Mouse (Mus musculus) hindbrain, embryonic 14.5 days (tissue): ENCODE measurements around the gene Bahcc1. TPM values are rescaled to one million over a fixed set of nuclear protein-coding genes. Genes with fewer than 3 reads are reported as not detected.
A peak's percentile ranks its signal among the peaks of the same experiment; 100 is the strongest.

Experiments
- ATAC-seq: fragments of 200-750 bp; cut with Nextera tagmentation; 2 replicates; pipeline ENCODE4 v1.8.0; 2017; ENCODE audit warnings: moderate number of reproducible peaks, mild to moderate bottlenecking, moderate TSS enrichment, moderate library complexity; ENCODE audit not compliant: low FRiP score
- DNase-seq: peaks from one replicate; pipeline ENCODE4 v3.0.0-alpha.2; 2015; ENCODE audit warnings: low spot score
- H3K27ac ChIP-seq: fragments of 300-500 bp; sonication (generic); 2 replicates; pipeline ENCODE4 v1.5.1; 2014; ENCODE audit warnings: mild to moderate bottlenecking, moderate library complexity
- H3K27me3 ChIP-seq: fragments of 300-500 bp; sonication (generic); 2 replicates; pipeline ENCODE4 v1.6.1; 2014; ENCODE audit warnings: mild to moderate bottlenecking, low read length, mixed read lengths; ENCODE audit not compliant: control insufficient read depth, insufficient read depth
- H3K36me3 ChIP-seq: fragments of 300-500 bp; sonication (generic); replicated peaks from 2 replicates; pipeline ENCODE4 v1.6.1; 2014; ENCODE audit not compliant: control insufficient read depth, insufficient read depth
- H3K4me1 ChIP-seq: fragments of 300-500 bp; sonication (generic); replicated peaks from 2 replicates; pipeline ENCODE4 v1.6.1; 2014; ENCODE audit warnings: antibody characterized with exemption, low read length, mixed read lengths; ENCODE audit not compliant: control insufficient read depth, insufficient read depth
- H3K4me2 ChIP-seq: fragments of 300-500 bp; sonication (generic); replicated peaks from 2 replicates; pipeline ENCODE4 v1.6.1; 2014; ENCODE audit warnings: mild to moderate bottlenecking, moderate library complexity
- H3K4me3 ChIP-seq: fragments of 300-500 bp; sonication (generic); replicated peaks from 2 replicates; pipeline ENCODE4 v1.5.1; 2014; ENCODE audit warnings: mild to moderate bottlenecking, low read length
- H3K9ac ChIP-seq: fragments of 300-500 bp; sonication (generic); 2 replicates; pipeline ENCODE4 v1.6.1; 2014
- H3K9me3 ChIP-seq: fragments of 300-500 bp; sonication (generic); 2 replicates; pipeline ENCODE4 v1.6.1; 2016; ENCODE audit warnings: low read length; ENCODE audit not compliant: control insufficient read depth
- WGBS: fragments of 180-500 bp; shearing (Covaris S2); extraction: QIAGEN DNeasy Blood & Tissue Kit; methylation state at CpG from one replicate; pipeline ENCODE4 v1.1.7; 2014; 5-methylcytosine and 5-hydroxymethylcytosine counted together
- polyA plus RNA-seq: library from polyadenylated mRNA; unstranded; fragments of >200 nt; fragmentation: Nextera tagmentation; extraction: Ambion mirVana; gene quantifications from 2 replicates; pipeline ENCODE4 v1.2.1, GENCODE M21; 2014

Bahcc1 gene
- polyA plus RNA-seq: 15.9 and 16.3 TPM in 2 replicates

DNA sequence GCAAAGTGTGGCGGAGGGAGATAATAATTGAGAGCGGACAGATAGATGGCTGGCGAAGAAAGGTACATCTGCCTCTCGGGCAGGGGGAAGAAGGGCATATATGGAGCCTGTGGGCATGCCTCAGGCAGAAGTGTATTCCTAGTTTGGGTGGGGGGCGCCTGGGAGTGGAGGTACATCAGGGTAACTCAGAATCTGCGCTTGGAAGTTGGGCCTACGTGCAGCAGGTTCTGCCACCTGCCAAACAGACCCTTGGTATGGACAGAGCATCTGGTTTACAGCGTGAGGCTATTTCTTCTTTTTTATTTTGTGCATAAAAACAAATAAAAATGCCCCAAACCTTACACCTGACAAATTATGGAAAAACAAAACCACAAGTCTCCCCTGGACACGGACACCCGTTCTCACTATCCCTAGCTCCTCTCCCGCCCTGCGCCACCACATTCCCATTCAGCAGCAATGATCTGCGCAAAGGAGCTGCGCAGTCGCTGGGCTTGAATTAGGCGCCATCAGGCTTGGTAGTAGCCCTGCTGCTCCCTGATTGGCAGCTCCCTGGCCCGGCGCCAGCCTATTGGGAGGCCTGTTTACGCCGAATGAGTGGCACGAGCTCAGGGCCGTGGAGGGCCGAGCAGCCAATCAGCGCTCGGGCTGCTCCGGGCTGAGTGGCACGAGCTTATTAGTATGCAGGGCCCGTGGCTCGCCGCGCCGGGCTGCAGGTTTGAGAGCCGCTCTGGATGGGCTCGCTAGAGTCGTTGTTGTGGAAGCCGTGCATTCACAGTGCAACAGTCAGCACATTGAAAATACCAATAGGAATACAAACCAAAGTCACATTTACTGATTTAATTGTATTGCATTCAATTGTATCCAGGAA, at the start of gene Bahcc1:
TSS of gene Bahcc1 (plus strand) at position 718 of the 868 bp plus-strand sequence.
- Histone ChIP-seq H3K27ac (peak within 1 kb of the TSS; percentile 100), H3K9ac (peak within 1 kb of the TSS; percentile 100), H3K27me3 (no peaks in the 10 kb centered on the region), H3K4me1 (peaks cover 34% of the 10 kb centered on the region), H3K36me3 (peaks cover 6% of the 10 kb centered on the region; the same call in 1 of the 2 replicates), H3K4me3 (peak within 1 kb of the TSS; percentile 88), H3K4me2 (peak within 1 kb of the TSS; percentile 100), H3K9me3 (no peaks in the 10 kb centered on the region)
- ATAC-seq: peak; percentile 94
- 1% methylated on average over 36 of the region's 36 CpGs for WGBS
- peak; percentile 100 for DNase-seq

GRCm38 (mm10) chr11:120183180-120183579, 49.6 kb upstream of the Bahcc1 start:
- DNase-seq (no peak), ATAC-seq (no peak)
- 29% methylated on average over 1 of the region's 1 CpGs for WGBS
- H3K4me1 ChIP-seq: peaks cover 40% of the 10 kb centered on the region
- H3K4me2 ChIP-seq: no peak overlapping the region
- no peak overlapping the region for H3K4me3 ChIP-seq
- H3K9me3 ChIP-seq: no peaks in the 10 kb centered on the region
- no peaks in the 10 kb centered on the region for H3K36me3 ChIP-seq
- no peaks in the 10 kb centered on the region for H3K27me3 ChIP-seq
- H3K27ac ChIP-seq: no peak overlapping the region; the same call in 1 of the 2 replicates
- H3K9ac ChIP-seq: peak overlapping the region; percentile 98

DNA sequence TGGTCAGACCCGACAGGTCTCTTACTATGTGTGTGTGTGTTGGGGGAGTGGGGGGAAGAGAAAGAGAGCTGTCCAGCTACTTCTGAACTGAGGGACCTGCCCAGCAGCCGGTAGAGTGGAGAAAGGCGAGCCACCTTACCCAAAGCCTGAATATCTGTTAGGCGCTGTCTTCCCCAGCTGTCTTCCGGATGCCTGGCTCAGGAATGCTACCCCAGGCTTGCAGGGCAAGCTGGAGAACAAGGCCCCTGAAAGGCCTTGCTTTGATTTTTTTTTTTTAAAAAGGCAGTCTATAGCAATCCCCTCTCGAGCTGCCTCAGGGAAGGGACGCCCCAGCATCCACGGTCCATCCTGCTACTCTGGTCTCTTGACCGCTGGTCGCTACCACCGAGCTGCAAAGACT, 49.0 kb upstream of the Bahcc1 start:
- ATAC-seq: no peak
- WGBS: 19% methylated on average over 11 of the region's 11 CpGs

DNA sequence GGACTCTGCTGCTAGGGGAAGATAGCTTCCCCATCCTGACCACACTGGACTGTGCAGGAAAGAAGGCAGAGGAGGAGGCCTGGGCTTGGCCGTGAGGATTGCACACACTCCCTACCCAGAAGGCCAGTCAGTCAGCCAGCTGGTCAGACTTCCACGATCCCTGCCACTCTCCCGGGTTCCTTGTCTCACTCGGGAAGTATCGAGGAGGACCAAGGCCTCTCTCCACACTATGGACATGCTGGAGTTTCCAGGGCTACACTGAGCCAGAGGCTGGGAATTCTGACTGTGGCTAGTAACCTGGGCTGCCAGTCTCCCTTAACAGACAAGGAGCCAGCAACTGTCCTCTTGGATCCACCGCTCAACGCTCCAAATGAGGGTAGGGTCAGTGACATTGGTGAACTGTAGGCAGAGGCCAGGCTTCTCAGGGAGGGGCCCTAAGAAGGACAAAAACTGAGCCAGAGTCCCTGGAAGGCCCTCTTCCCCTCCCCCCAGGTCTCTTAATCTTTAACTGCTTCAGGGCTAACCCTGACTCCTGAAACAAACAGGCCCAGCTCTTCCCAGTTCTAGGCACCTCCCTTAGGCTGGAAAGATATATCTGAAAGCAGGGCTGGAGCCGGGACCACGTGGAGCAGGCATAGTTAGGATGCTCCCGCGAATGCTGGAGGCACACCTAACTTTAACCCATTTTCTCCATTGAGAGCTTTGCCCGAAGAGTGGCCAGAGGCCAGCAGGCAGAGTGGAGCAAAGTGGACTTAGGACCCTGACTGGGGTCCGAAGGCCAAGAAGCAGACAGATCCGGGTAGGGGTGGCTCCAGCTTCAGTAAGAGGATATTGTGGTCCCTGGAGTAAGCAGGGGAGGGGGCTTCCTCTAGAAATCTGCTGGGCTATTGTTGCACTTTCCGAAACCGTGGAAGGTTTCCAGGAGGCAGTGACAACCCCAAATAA, 48.1 kb upstream of the Bahcc1 start:
- WGBS: 4% methylated on average over 16 of the region's 16 CpGs
- peaks cover 37% of the 10 kb centered on the region for H3K4me1 ChIP-seq

More for the DNA sequence above, 49.0 kb upstream of the Bahcc1 start:
- Histone ChIP-seq H3K9ac (peak overlapping the region; percentile 98), H3K27ac (peak overlapping the region; percentile 97), H3K4me3 (no peak overlapping the region), H3K4me2 (peak overlapping the region; percentile 98), H3K9me3 (no peaks in the 10 kb centered on the region), H3K36me3 (no peaks in the 10 kb centered on the region), H3K4me1 (peaks cover 40% of the 10 kb centered on the region), H3K27me3 (no peaks in the 10 kb centered on the region)
- DNase-seq: no peak

DNA sequence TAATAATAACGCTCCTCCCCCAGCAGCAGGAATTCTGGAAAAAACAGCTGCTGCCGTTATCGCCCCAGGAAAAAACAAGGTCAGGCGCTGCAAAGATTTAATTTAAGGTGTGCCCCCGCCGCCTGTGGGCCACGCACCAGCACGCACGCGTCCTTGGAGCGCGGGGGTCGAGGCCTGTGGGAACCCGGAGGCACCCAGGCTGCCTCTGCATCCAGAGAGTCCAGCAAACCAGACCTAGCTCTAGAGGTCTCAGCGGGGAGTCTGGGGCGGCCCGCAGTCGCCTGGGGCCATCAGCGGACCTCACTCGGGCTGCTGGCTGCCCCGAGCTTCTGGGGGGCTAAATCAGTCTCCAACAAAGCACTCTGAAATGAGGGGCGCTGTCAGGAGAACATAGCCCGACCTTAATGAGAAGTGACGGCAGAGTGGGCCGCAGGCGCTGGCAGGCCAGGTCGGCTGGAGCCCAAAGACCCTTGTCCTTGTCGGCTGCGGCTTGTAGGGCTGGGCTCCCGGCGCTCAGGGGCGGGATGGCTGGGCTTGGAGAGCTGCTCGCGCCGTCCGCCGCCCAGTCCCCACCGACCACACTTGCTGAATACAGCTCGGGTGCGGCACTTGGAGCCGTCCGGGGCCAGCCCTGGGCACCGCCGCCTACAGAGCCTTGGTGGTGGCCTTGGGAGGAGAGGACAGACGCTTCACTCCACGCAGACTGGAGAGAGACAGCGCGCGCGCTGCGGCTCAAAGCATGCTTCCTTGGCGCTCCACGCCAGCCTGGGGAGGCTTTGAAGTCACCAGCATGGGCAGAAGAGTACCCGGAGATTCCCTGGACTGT, 47.2 kb upstream of the Bahcc1 start:
- no peak for ATAC-seq
- peak; percentile 55 for DNase-seq
- peak overlapping the region; percentile 98 for H3K4me2 ChIP-seq
- H3K4me1 ChIP-seq: peaks cover 41% of the 10 kb centered on the region
- H3K27ac ChIP-seq: peak overlapping the region; percentile 97
- no peaks in the 10 kb centered on the region for H3K36me3 ChIP-seq
- peak overlapping the region; percentile 98 for H3K9ac ChIP-seq
- H3K4me3 ChIP-seq: peak overlapping the region; percentile 69
- H3K27me3 ChIP-seq: no peaks in the 10 kb centered on the region
- under 1% methylated on average over 50 of the region's 54 CpGs for WGBS
- no peaks in the 10 kb centered on the region for H3K9me3 ChIP-seq

More for the DNA sequence above, 48.1 kb upstream of the Bahcc1 start:
- Histone ChIP-seq H3K9me3 (no peaks in the 10 kb centered on the region), H3K4me2 (peak overlapping the region; percentile 98), H3K4me3 (peak overlapping the region; percentile 69), H3K36me3 (no peaks in the 10 kb centered on the region), H3K27ac (peak overlapping the region; percentile 97), H3K27me3 (no peaks in the 10 kb centered on the region), H3K9ac (peak overlapping the region; percentile 98)
- ATAC-seq (peak; percentile 18; the same call in 1 of the 2 replicates), DNase-seq (peak; percentile 49)

DNA sequence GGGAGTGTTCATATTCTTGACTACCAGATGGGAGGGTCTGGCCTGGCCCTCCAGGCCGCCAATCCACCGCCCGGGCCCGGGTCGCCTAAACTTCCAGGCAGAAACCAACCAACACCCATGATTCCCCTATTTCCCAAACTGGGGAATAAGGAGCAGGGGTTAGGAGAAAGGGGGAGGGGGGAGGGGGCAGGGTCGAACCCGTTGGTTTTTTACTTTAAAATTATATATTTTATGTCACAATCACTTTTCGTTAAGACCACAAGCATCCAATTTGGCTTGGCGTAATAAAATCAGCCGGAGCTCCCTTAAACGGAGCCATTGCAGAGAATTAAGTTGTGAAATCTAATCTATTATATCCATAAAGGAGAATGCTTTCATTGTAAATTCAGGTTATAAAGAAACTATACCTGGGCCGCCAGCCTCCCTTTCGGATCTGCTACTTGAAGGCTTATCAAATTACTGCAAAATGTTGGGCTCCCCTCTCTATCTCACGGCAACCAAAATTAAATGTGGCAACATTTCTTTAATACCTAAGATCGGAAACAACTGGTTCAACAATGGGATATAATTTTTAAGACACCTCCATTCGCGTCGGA, 46.5 kb upstream of the Bahcc1 start:
- peak overlapping the region; percentile 97 for H3K27ac ChIP-seq
- peaks cover 49% of the 10 kb centered on the region for H3K4me1 ChIP-seq

DNA sequence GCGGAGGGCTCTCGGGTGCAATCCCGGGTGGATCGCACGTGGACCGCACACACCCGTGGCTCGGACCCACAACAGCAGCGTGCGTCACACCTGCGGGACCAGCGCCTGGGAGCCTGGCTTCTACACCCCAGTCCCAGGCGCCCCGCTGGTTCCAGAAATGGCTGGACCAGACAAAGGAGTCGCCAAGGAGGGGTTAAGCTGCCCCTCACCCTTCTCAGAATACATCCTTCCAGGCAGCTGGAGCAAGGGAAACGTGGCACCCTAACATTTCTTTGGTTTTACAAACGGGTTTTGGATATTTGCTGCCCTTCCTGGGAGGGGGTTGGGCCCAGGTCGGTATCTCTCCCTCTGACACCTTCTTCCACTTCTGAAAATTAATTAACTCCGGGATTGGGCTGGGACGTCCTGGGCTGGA, 45.9 kb upstream of the Bahcc1 start:
- Histone ChIP-seq H3K9me3 (no peaks in the 10 kb centered on the region), H3K27me3 (no peaks in the 10 kb centered on the region), H3K4me3 (peak overlapping the region; percentile 69), H3K36me3 (no peaks in the 10 kb centered on the region), H3K4me1 (peaks cover 54% of the 10 kb centered on the region), H3K4me2 (peak overlapping the region; percentile 98), H3K27ac (peak overlapping the region; percentile 97), H3K9ac (peak overlapping the region; percentile 98)
- WGBS: under 1% methylated on average over 20 of the region's 20 CpGs
- DNase-seq (peak; percentile 57), ATAC-seq (no peak)

More for the DNA sequence above, 46.5 kb upstream of the Bahcc1 start:
- Histone ChIP-seq H3K9ac (peak overlapping the region; percentile 98), H3K4me3 (peak overlapping the region; percentile 69), H3K27me3 (no peaks in the 10 kb centered on the region), H3K36me3 (no peaks in the 10 kb centered on the region), H3K4me2 (peak overlapping the region; percentile 98), H3K9me3 (no peaks in the 10 kb centered on the region)
- 4% methylated on average over 18 of the region's 18 CpGs for WGBS
- DNase-seq: peak; percentile 68
- no peak for ATAC-seq
